Mouse (Mus musculus) embryonic fibroblast, embryonic 13.5 days (primary cell): ENCODE results near the gene Fcgrt.

Experiments used
- CTCF ChIP-seq: IDR thresholded peaks from 2 replicates; pipeline ENCODE4 v1.5.1; 2011; ENCODE audit warnings: mild to moderate bottlenecking, control low read depth, low read length, moderate library complexity, borderline replicate concordance; ENCODE audit not compliant: insufficient read depth
- POLR2A ChIP-seq: IDR thresholded peaks from 2 replicates; pipeline ENCODE4 v1.6.1; 2011; ENCODE audit warnings: low read depth, mild to moderate bottlenecking, control low read depth, low read length, moderate library complexity

DNA sequence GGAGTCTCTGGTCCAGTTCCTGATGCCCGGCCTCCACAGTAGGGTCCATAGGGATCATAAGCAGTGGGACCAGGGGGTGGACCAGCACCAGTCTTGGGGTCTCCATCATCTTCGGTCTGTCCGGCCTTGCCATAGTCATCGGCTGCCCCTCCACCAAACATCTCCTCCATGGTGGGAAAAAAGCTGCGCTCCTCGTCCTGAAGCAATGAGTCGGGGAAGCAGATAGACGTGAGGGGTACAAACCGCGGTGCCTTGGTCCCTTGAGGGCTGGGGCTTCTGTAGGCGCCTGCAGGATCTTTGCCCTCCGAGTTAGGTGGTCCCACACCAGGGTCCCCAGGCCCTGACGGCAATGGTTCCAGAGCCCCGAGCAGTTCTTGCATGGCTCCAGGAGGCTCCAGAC lies 56.2 kb downstream of the Fcgrt start:
- TF ChIP-seq POLR2A (no peak), CTCF (no peak)
